Mouse (Mus musculus) T-cell, adult 2 months (primary cell): ENCODE data around the gene Slc22a21.
"Not testable (repeated sequence)": the region's sequence is repeated elsewhere in the genome, so short reads cannot be mapped to it uniquely, and the experiment has no call there.

Source experiments
- DNase-seq: peaks from one replicate; pipeline ENCODE4 v3.0.0; 2022; ENCODE audit warnings: low spot score

The Slc22a21 gene

DNA sequence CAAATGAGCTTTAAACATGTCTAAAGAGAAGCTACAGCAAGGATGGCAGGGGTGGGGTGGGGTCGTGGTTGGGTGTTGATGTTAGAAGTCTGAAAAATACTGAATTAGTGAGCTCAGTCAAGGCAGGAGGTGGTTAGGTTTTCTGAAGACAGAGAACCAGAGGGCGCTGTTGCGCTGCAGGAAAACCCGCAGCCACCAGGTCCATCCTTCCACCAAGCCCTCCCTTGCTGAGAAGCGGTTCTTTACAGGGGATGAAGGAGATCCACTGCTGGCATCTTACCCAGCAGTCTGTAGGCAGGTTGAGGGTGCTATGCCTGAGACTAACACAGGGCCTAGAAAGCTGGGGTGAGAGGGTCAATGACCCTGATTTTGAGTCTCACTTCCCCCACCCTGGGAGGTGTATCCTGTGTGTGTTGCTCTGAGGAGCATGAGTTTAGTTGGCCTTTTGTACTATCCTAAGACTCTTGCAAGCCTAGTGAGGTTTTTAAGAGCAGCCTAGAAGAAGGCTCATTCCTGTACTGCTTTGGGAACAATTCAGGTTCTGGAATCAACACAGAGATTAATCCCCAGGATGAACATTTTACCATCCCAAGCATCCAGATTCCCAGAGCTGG, 22.1 kb upstream of the Slc22a21 start:
- peak; percentile 49 for DNase-seq

DNA sequence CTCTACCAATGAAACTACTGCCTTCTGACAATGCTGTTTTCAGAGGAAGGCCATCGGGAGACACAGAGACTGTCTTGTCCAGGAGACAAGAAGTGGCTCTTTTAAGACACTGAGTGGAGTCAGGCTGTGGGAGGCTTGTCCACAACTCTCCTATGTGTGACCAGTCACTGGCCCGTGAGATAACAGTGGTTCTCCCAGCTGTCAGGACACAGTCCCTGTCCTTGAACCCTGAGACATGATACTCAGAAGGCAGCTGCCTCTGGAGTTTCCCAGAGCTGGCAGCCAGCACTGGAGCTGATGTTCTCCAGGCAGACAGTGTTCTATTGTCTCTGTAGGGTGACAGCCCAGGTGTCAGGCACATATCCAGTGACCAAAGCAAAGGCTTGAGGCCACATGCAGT, 17.5 kb upstream of the Slc22a21 start:
- DNase-seq = no peak

DNA sequence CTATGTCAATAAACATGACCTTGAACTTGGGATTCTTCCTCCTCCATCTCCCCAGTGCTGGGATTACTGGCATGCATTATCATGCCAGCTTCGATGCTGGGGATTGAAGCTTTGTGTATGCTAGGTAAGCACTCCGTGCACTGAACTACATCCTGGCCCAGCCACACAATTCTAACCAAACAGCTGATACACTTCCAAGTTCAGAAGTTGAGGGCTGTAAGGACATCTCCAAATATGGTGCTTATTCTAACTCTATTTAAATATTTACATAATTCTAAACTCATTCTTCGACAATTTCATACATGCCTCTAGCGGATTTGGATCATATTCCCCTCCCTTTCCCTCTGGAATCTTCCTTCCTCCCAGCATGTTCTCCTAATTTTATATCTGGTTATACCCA, 12.1 kb upstream of the Slc22a21 start:
- DNase-seq = no peak

DNA sequence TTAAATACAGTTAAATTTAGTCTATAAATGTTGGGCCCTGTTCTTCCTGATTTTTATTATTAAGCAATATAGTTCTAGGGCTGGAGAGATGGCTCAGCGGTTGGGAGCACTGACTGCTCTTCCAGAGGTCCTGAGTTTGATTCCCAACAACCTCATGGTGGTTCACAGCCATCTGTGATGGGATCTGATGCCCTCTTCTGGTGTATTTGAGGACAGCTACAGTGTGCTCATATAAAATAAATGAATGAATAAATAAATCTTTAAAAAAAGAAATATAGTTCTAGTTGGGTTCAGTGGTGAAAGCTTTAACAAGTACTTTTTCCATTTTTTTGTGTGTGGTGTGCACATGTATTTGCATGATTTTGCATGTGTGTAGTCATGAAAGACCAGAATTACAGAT, 9.1 kb upstream of the Slc22a21 start:
- no peak for DNase-seq

DNA sequence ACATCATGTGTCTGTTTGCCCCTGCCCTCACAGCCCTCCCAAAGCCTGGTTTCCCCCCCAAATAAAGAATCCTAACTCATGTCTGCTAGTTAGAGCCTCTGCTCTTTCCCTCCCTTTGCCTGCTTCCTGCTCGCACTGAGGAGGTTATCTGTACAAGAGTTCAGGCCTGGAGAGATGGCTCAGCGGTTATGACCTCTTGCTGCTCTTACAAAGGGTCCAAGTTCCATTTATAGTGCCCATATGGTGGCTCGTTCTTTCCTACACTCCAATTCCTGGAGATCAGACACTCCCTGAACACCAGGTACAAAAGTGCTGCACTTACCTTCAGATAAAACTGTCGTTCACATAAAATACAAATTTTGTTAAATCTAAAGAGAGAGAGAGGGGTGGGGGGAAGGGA, 7.9 kb upstream of the Slc22a21 start:
- no peak for DNase-seq

DNA sequence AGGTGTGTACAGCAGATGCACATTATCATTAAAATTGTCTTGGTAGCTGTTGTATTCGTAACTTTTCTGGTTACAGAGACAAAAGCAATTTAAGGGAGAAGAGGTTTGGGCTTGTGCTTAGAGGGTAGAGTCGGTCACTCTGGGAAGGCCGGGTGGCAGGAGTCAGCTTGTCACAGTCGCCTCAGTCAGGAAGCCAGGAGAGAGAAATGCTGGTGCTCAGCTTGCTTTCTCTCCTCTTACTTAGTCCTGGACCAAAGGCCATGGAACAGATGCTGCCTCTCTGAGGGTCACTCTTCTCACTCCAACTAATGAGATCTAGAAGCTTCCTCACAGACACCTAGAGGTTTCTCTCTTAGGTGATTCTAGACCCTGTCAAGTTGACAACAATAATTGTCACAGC, 1.3 kb upstream of the Slc22a21 start:
- no peak for DNase-seq

DNA sequence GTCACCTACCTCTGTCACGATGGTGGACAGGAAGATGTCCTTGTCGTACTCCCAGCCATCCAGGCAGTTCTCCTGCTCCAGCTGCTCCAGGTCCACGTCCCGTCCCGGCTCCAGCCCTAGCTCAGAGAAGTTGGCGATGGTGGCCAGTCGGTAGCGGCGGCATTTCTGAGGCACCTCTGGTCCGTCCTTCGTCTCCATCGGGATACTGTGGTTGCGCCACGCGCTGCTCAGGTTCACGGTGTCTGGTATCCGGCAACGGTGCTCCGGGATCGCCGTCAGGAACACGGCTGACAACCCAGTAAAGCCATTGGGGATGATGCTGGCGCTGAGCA, 710 bp downstream of the Slc22a21 start:
- not testable (repeated sequence) for DNase-seq

DNA sequence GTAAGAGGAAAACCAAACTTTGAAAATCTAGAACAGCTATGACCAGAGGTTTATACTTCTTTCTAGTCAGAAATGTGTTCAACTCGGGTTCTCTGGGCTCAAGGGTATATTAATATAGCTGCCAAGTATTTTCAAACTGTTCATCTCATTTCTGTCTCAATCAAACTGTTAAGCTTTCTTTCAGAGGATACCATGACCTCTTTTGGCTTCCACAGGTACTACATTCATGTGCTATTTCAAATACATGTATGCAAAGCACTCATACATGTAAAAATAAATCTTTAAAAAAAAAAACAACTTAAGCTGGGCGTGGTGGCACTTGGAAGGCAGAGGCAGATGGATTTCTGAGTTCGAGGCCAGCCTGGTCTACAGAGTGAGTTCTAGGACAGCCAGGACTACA, 2.5 kb downstream of the Slc22a21 start:
- no peak for DNase-seq

DNA sequence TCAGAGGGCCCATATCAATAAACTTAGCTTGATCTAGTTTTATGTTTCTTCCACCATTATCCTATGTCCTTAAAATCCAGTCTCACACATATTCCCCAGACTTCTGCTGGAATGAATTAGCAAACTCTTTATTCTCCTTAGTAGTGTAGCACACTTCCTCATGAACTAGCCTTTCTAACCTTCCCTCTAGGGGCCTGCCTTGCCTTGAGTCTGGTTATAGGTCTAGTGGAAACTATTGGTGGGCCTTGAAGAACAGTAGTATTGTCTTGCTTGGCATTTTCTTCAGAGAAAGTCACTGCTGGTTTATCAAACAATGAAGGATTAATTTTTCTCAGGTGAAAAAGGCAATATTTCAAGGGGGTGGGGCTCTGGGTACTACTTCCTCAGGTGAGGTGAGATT, 4.6 kb downstream of the Slc22a21 start:
- DNase-seq = no peak

DNA sequence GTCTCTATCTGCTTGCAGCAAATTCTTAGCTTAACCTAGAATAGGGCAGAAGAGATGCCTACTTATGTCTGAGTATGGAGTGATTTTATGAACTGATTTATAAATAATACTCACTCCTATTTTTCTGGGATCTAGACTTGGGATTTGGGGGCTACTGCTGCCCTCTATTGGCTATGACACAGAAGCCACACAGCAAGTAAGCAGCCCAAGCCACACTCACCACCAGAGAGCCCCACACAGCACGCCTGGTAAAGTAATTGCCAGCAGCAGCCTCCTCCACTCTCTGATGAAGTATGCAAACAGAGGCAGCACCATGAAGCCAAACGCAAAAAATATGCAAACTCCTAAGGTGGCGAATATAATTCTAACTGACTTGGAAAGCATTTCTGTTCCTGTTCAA, 21.1 kb downstream of the Slc22a21 start:
- no peak for DNase-seq

DNA sequence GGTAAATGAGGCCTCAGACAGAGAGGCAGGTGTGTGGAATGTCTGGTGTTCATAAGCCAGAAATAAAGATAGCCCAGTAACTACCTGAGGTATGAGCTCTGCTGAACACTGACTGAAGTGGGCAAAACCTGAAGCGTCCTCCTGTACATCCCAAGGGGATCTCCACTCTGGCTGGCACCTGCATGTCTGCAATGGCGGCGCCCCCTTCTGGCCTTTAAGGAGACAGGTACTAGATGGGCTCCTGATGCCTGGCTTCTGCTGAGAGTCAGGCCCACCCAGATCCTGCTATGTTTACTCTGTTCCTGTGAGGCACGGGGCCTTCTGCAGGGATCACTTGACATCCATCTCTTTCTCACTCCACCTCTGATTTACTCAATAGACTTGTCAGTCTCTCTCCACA, 22.0 kb downstream of the Slc22a21 start:
- peak; percentile 55 for DNase-seq

DNA sequence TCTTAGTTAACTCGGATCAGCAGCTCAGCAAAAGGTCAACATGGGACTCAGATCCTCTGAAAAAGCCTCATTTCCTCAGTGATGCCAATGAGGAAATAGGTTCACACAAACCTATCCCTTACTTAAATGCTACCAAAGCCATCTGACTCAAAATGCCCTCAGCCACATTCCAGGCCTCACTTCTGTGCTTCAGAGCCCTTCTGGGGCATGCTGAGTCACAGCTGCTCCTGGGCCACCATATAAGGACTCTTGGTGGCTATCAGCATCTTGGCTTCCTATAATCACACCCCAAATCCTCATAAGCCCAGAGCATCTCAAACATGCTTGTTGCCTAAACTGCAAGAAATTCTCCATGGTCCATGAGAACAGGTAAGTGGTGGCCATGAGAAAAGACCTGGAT, 23.5 kb downstream of the Slc22a21 start:
- no peak for DNase-seq

DNA sequence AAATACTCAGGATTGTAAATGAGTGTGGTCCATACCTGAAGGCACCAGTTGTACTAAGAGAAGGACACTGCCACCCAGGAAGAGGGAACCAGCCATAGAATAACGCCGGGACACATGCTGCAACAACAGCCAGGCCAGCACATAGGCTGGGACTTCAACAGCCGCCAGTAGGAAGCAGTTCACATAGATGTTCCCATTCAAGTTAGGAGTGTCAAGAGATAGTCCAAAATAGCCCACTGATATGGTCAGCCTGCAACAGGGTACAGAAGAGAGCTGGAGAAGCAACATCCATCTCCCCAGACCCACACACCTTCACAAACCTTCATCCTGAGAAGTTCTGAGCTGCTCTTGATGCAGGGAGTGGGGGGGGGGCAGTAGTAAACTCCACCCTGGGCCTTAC, 25.5 kb downstream of the Slc22a21 start:
- DNase-seq = no peak

DNA sequence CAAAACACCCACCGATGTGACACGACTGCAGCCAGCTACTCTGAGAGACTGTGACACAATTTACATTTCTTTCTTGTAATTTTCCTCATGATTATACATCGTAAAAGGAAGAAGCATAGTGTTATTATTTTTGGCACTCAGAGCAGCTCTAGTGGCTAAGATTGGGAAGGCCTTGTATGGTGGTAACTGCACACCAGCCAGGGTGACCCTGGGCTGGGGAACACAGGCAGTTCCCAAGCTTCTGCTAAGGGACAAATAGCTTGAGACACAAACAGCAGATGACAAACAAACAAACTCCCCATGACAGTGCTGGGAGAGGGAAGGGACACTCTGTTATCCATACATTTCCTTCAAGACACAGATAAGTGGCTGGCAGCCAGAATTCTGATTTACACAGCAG, 30.0 kb downstream of the Slc22a21 start:
- DNase-seq = not testable (repeated sequence)

DNA sequence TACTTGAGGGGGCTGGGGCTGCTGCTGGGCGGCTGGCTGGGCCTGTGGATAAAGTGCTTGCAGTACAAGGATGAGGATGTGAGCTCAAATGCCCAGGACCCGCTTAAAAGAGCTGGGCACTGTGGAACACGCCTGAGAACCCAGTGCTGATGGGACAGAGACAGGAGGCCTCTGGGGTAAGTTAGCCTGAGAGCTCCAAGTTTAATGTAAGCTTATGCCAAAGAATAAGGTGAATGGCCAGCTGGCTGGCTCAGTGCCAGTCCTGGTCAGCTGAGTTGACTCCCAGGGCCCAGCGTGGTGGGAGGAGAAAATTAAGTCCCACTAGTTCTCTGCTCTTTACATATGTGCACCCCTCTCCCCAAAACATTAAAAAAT, 48.2 kb downstream of the Slc22a21 start:
- not testable (repeated sequence) for DNase-seq

DNA sequence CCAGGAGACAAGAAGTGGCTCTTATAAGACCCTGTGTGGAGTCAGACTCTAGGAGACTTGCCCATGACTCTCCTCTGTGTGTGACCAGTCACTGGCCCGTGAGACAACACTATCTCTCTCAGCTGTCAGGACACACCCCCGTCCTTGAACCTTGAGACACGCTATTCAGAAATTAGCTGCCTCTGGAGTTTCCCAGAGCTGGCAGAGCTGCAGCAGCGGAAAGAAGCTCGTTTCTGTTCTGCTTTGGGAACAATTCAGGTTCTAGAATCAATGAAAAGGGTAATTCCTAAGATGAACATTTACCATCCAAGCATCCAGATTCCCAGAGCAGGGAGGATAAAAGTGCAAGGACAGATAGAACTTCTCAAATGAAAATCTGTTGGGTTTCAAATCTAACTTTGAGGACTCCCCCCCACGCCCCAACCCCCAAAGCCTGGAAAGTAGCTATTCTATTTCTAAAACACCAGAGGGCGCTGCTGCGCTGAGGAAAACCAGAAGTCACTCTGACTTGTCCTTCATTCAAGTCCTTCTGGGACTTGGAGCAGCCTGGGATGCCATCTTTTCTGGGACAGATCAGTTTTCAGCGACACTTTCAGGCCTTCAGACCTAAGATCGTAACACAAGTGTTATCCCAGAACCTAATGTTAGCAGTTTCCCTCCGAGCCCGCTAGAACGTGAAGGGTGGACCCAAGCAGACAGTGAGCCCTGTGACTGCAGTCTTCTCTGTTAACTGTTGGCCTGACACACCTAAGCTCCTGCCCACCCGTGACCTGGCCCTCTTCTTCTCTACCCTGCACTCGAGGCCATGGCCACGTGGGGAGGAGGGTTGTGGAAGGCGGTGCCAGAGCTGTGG, 48.8 kb downstream of the Slc22a21 start:
- peak; percentile 34 for DNase-seq

DNA sequence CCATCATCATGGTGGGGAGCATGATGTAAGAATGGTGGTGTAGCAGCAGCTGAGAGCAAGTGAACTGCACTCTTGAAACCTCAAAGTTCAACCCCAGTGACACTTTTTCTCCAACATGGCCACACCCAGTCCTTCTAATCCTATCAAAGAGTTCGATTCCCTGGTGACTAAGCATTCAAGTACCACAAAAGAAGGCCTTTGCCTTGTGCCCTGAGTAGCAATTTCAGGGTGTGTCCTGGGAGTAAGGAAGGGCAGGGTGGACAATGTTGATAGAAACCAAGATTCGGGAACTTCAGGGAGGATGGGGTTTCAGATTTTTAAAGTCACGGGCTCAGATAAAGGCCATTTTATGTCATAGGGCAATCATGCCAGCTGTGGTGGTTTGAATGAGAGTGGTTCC, 50.4 kb downstream of the Slc22a21 start:
- DNase-seq = no peak

DNA sequence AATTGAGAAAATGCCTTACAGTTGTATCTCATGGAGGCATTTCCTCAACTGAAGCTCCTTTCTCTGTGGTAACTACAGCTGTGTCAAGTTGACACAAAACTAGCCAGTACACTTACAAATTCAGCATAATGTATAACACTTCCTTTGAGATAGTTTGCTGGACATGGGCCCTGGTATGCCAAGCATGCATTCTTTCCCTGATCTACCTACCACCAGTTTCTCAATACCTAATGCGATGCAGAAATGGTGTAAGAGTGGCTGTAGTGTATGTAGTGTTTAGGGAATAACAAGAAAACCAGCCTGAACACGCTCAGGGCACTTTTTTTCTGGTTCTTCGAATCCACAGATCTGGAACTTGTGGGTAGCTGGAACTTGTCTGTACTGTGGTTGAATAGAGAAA, 51.5 kb downstream of the Slc22a21 start:
- no peak for DNase-seq

DNA sequence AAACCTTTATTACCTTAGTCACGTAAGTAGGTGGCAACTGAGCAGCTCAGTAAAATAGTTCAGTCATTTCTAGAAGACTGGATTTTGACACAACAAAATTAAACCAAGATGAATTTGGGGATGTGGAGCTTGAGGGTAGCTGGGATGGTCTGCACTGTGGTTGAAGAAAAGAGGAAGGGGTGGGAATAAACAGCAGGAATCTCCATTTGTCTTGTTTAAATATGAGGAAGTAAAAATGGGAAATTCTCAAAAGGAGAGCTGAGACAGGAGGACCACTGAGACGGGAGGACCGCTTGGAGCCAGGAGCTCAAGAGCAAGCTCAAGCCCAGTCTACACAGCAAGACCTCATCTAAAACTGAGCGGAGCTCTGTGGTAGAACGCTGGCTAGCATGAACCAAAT, 53.8 kb downstream of the Slc22a21 start:
- DNase-seq = no peak

DNA sequence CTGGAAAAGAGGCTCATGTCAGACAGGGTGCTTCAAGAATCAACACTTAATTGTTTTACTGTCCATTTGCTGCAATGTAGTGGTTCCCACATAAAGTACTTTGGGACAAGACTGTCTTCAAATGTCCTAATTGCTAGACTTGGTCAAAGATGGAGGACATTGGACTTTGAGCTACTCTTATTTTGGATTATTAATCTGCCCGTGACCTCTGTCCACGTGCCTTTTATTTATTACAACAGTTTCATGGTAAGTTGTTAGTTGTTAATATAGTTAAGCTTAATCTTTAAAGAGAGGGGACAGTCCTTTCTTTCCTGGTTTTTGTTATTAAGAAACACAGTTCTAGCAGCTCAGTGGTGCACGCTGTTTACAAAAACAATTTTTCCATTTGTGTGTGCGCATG, 61.3 kb downstream of the Slc22a21 start:
- DNase-seq = no peak

DNA sequence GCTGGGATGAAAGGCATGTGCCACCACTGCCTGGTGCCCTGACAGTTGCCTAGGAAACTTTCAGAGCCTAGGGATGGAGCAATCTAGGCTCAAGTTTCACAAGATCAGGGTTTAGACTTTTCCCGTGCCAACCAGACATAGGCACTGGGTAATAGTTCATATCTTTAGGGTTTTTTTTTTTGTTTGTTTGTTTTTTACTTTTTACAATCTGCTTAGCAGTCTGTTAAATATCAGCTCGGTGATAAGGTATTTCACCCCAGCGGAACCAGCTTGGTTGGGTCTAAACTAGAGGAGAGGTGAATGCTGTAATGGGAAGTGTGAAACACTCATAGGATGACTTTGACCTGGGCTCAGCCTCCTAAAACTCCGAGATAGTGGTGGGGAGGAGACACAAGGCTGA, 69.1 kb downstream of the Slc22a21 start:
- no peak for DNase-seq

DNA sequence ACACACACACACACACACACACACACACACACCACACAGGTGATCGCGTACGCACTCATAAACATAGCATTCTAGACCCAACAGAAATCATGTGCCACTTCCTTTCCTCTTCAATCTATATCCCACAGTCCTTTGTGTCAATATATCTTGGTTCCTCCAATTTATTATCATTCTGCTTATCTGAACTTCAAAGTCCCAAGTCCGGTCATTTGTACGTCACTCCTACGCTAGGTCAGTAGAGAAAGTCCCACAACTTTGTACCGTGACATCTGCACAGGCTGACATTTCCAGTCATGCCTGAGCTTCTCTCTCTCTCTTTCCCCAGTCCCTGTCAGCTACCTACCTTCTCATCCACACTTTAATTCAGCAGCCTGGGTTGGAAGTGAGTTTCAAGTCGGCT, 71.4 kb downstream of the Slc22a21 start:
- DNase-seq = no peak

DNA sequence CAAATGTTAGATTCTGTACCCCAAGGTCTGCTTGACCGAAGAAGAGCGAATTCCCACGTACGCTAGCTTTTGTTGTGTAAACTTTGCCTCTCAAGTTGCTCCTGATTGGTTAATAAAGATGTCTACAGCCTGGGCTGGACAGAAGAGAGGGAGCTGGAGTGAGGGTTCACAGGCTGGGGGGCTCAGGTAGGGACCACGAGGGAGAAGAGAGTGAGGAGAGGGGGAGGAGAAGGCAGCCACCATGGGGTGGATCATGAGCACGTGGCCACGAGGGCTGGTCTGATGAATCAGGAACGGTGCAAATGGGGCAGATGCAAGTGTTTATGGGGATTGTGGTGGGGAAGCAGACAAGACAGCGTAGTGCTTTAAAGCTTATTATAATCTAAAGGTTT, 75.6 kb downstream of the Slc22a21 start:
- no peak for DNase-seq
